Mouse (Mus musculus): ENCODE data around the gene Gm7945. TPM values are rescaled to one million over a fixed set of nuclear protein-coding genes. Genes with fewer than 3 reads are reported as not detected.

Gm7945 gene
- not detected for polyA plus RNA-seq (2014; fragmentation: Illumina TruSeq; extraction: RNeasy Lipid Tissue Mini Kit (QIAGEN cat#74804); ENCODE audit: low read depth, low replicate concordance)

DNA sequence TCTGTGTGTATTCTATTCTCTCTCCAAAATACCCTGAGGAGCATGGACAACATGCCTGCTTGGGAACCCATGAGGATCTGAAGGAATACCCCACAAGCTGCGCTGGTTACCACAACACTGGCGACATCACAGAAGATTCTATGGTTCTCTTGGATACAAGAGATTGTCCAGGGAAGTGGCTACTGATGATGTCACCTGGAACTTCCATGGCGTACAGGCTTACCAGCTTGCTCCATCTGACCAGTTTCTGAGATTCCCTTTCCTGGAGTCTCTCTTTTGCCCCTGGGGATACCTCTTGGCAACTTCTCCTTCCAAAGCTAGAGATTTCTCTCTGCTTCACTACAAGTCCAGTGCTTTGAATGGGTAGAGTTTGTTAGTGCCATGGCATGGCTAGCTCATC, at the start of gene Gm7945:
Gm7945 (minus strand) TSS at position 101 of the 400 bp plus-strand sequence.

DNA sequence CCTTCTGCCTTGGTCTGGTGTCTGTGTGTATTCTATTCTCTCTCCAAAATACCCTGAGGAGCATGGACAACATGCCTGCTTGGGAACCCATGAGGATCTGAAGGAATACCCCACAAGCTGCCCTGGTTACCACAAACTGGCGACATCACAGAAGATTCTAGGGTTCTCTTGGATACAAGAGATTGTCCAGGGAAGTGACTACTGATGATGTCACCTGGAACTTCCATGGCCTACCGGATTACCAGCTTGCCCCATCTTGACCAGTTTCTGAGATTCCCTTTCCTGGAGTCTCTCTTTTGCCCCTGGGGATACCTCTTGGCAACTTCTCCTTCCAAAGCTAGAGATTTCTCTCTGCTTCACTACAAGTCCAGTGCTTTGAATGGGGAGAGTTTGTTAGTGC, 22.0 kb upstream of the Gm7945 start, which contains the start of gene Gm6482:
Gm6482 (minus strand) TSS at position 101 of the 400 bp plus-strand sequence.

GRCm38 (mm10) chr14:41348309-41348708, 37.9 kb downstream of the Gm7945 start, which contains the start of gene Gm5798:
Gene Gm5798, plus strand, starts transcription at chr14:41348609.

Other genes starting within 250 kb of the Gm7945 start
- gene Mbl1, start 234.9 kb downstream of the Gm7945 start, polyA plus RNA-seq (2014; fragmentation: Illumina TruSeq; extraction: RNeasy Lipid Tissue Mini Kit (QIAGEN cat#74804); ENCODE audit: low read depth, low replicate concordance): not detected
- 0.25 TPM for gene Sftpd, start 201.2 kb downstream of the Gm7945 start, polyA plus RNA-seq (2014; fragmentation: Illumina TruSeq; extraction: RNeasy Lipid Tissue Mini Kit (QIAGEN cat#74804); ENCODE audit: low read depth, low replicate concordance)
- gene Gm2832, start 107.6 kb downstream of the Gm7945 start, polyA plus RNA-seq (2014; fragmentation: Illumina TruSeq; extraction: RNeasy Lipid Tissue Mini Kit (QIAGEN cat#74804); ENCODE audit: low read depth, low replicate concordance): not detected
- gene Gm5798, start 37.8 kb downstream of the Gm7945 start, polyA plus RNA-seq (2014; fragmentation: Illumina TruSeq; extraction: RNeasy Lipid Tissue Mini Kit (QIAGEN cat#74804); ENCODE audit: low read depth, low replicate concordance): not detected
- not detected for gene Gm6482, start 21.9 kb upstream of the Gm7945 start, polyA plus RNA-seq (2014; fragmentation: Illumina TruSeq; extraction: RNeasy Lipid Tissue Mini Kit (QIAGEN cat#74804); ENCODE audit: low read depth, low replicate concordance)
- not detected for gene Gm7954, start 67.1 kb upstream of the Gm7945 start, polyA plus RNA-seq (2014; fragmentation: Illumina TruSeq; extraction: RNeasy Lipid Tissue Mini Kit (QIAGEN cat#74804); ENCODE audit: low read depth, low replicate concordance)
- 1.2 TPM for gene Gm3486, start 103.1 kb upstream of the Gm7945 start, polyA plus RNA-seq (2014; fragmentation: Illumina TruSeq; extraction: RNeasy Lipid Tissue Mini Kit (QIAGEN cat#74804); ENCODE audit: low read depth, low replicate concordance)
- not detected for gene Gm7970, start 169.2 kb upstream of the Gm7945 start, polyA plus RNA-seq (2014; fragmentation: Illumina TruSeq; extraction: RNeasy Lipid Tissue Mini Kit (QIAGEN cat#74804); ENCODE audit: low read depth, low replicate concordance)
- not detected for gene 1700049E17Rik2, start 186.8 kb upstream of the Gm7945 start, polyA plus RNA-seq (2014; fragmentation: Illumina TruSeq; extraction: RNeasy Lipid Tissue Mini Kit (QIAGEN cat#74804); ENCODE audit: low read depth, low replicate concordance)
- not detected for gene Gm3072, start 238.2 kb upstream of the Gm7945 start, polyA plus RNA-seq (2014; fragmentation: Illumina TruSeq; extraction: RNeasy Lipid Tissue Mini Kit (QIAGEN cat#74804); ENCODE audit: low read depth, low replicate concordance)

Measured in adipose tissue, adult 10 weeks (tissue).